Mouse (Mus musculus) MN1 (cell line): ENCODE data around the gene Gm3373.
"Not testable (repeated sequence)": the region's sequence is repeated elsewhere in the genome, so short reads cannot be mapped to it uniquely, and the experiment has no call there.

Source experiments
- DNase-seq: peaks from one replicate; pipeline ENCODE4 v3.0.0-alpha.2; 2016; ENCODE audit warnings: low spot score

The Gm3373 gene

GRCm38 (mm10) chr14:5741477-5741876 lies at the start of gene Gm3373:
Gm3373 (minus strand) TSS chr14:5741577.
- DNase-seq, result not testable (repeated sequence)

GRCm38 (mm10) chr14:5687357-5687756 lies 54.0 kb downstream of the Gm3373 start, which contains the start of gene Gm9603:
Gm9603 (minus strand) TSS chr14:5687457.
- DNase-seq, result not testable (repeated sequence)
